Mouse (Mus musculus) thymus, postnatal 25 days (tissue): ENCODE measurements around the gene Prr32.

Source experiments
- DNase-seq: peaks from one replicate; pipeline ENCODE4 v3.0.0; 2022

The Prr32 gene

DNA sequence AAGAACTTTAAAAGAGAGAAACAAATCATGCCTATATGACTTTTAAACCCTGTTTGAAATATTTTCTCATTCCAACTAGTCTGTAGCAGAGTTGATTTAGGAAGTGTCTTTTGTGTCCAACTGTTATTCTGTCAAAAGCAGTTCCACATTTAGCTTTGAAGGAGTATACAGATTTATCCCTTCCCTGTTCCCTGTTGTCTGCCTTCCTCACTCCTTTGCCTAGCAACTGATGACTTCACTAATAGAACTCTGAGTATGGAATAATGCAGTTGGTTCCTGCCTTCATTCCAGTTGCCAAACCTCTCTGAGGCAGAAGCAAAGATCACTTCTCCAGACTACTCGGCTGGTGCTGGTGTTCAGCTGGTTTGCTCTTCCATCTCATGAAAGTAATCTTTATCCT, at the start of gene Prr32:
Gene Prr32 (plus strand): TSS at position 301 of the 400 bp plus-strand sequence.
- no peak for DNase-seq
